8 mouse cellular contexts compared by ENCODE assay signal in genomic region chr5:138994108-138994785, GRCm38 (mm10). TPM values are rescaled to one million over a fixed set of nuclear protein-coding genes. Genes with fewer than 3 reads are reported as not detected.
DNase-seq lines count a peak whose midpoint lies in the region; ATAC-seq and TF ChIP-seq lines count a peak whose summit lies in the region.

No protein-coding gene starts in this region.

- ATAC-seq in forebrain, embryonic 13.5 days, result peak; percentile 5
- ATAC-seq in stomach, postnatal 0 days (ENCODE audit: low FRiP score, low TSS enrichment), result peak; percentile 34

- peak overlapping the region; percentile 97 for H3K4me2 ChIP-seq in forebrain, embryonic 13.5 days
- peak overlapping the region; percentile 90 for H3K4me2 ChIP-seq in stomach, postnatal 0 days (replicated peaks; ENCODE audit: low read depth)

- no peaks in the 10 kb centered on the region for H3K36me3 ChIP-seq in forebrain, embryonic 13.5 days (ENCODE audit: poor library complexity, severe bottlenecking)
- no peaks in the 10 kb centered on the region for H3K36me3 ChIP-seq in kidney, adult 2 months (ENCODE audit: control insufficient read depth, insufficient read depth, low read length)
- no peaks in the 10 kb centered on the region; the same call in 1 of the 2 replicates for H3K36me3 ChIP-seq in stomach, postnatal 0 days (ENCODE audit: control insufficient read depth, insufficient read depth, low read length)

- TF ChIP-seq CTCF in kidney, adult 2 months (conservative IDR thresholded peaks at IDR 0.05; ENCODE audit: insufficient read depth, insufficient read length, low read depth, low read length), result no peak
- no peak for TF ChIP-seq CTCF in stomach, postnatal 0 days (IDR thresholded peaks at IDR 0.05; ENCODE audit: low read depth)

- TF ChIP-seq POLR2A in kidney, adult 2 months (IDR thresholded peaks at IDR 0.05; ENCODE audit: low read depth, low read length), result no peak

- DNase-seq in layer of hippocampus, postnatal 10 days (ENCODE audit: low spot score in 2 of 2), result peak; percentile 28 to 37
- DNase-seq in layer of hippocampus, adult 11-12 months (ENCODE audit: low spot score), result no peak
- DNase-seq in R1 (ENCODE audit: low read depth, low spot score), result peak; percentile 49
- peak; percentile 58 for DNase-seq in kidney, adult 2 months
- DNase-seq in lung, postnatal 10 days, result peak; percentile 37
- peak; percentile 87 for DNase-seq in stomach, postnatal 0 days (ENCODE audit: low spot score)
- no peak for DNase-seq in layer of hippocampus, adult 9-10 months (ENCODE audit: low spot score)

- under 1% methylated on average over 42 of the region's 48 CpGs for WGBS in forebrain, embryonic 13.5 days
- WGBS in kidney, adult 2 months, result under 1% methylated on average over 47 of the region's 48 CpGs
- WGBS in stomach, postnatal 0 days, result under 1% methylated on average over 46 of the region's 48 CpGs

- H3K9ac ChIP-seq in forebrain, embryonic 13.5 days, result peak overlapping the region; percentile 81
- peak overlapping the region; percentile 90 for H3K9ac ChIP-seq in stomach, postnatal 0 days (ENCODE audit: low read length)

- peaks cover 71% of the 10 kb centered on the region for H3K4me1 ChIP-seq in forebrain, embryonic 13.5 days
- peaks cover 14% of the 10 kb centered on the region for H3K4me1 ChIP-seq in kidney, adult 2 months (ENCODE audit: control insufficient read depth, insufficient read depth, low read length)
- peaks cover 21% of the 10 kb centered on the region; the same call in 1 of the 2 replicates for H3K4me1 ChIP-seq in stomach, postnatal 0 days (replicated peaks; ENCODE audit: control insufficient read depth, insufficient read depth)

- no peaks in the 10 kb centered on the region for H3K9me3 ChIP-seq in forebrain, embryonic 13.5 days (replicated peaks)
- H3K9me3 ChIP-seq in stomach, postnatal 0 days (ENCODE audit: control insufficient read depth, low read length), result no peaks in the 10 kb centered on the region

- peak overlapping the region; percentile 90 for H3K27ac ChIP-seq in forebrain, embryonic 13.5 days
- H3K27ac ChIP-seq in kidney, adult 2 months (ENCODE audit: insufficient read depth, low read depth, low read length), result peak overlapping the region; percentile 74
- H3K27ac ChIP-seq in stomach, postnatal 0 days (replicated peaks), result peak overlapping the region; percentile 99

- peaks cover 80% of the 10 kb centered on the region for H3K27me3 ChIP-seq in forebrain, embryonic 13.5 days
- H3K27me3 ChIP-seq in kidney, adult 2 months (replicated peaks; ENCODE audit: control insufficient read depth, insufficient read depth, low read length), result no peaks in the 10 kb centered on the region
- peaks cover 6% of the 10 kb centered on the region; the same call in 1 of the 2 replicates for H3K27me3 ChIP-seq in stomach, postnatal 0 days (ENCODE audit: control insufficient read depth, insufficient read depth, low read length)

- no peak for TF ChIP-seq EP300 in stomach, postnatal 0 days (optimal IDR thresholded peaks at IDR 0.05)

- H3K4me3 ChIP-seq in forebrain, embryonic 13.5 days, result peak overlapping the region; percentile 70
- H3K4me3 ChIP-seq in kidney, adult 2 months (ENCODE audit: insufficient read depth, low read depth, low read length), result peak overlapping the region; percentile 64
- H3K4me3 ChIP-seq in stomach, postnatal 0 days (ENCODE audit: low read depth, low read length), result peak overlapping the region; percentile 73

RNA-seq across cellular contexts. Expression of gene Pdgfa, which starts 2.9 kb away (rescaled TPM):
- total RNA-seq in layer of hippocampus, postnatal 10 days (2021), result 10 to 100 TPM; 49.2 to 58.5 TPM
- polyA plus RNA-seq in forebrain, embryonic 13.5 days (2015; fragmentation: Nextera tagmentation; extraction: Ambion mirVana), result 7.7 and 10.3 TPM in 2 replicates
- 12.0 and 14.1 TPM in 2 replicates for polyA plus RNA-seq in kidney, adult 2 months (2012; rRNA removed)
- 56.5 and 60.4 TPM in 2 replicates for polyA plus RNA-seq in stomach, postnatal 0 days (2015; fragmentation: Nextera tagmentation; extraction: Ambion mirVana)

Comparison
In these comparisons a context has a peak if more than half of its experiments do, and no peak if none do; other contexts are left out.
1. DNase-seq: peak in layer of hippocampus, postnatal 10 days (2 of 2), R1 (single experiment), kidney, adult 2 months (single experiment), lung, postnatal 10 days (single experiment) and stomach, postnatal 0 days (single experiment); none in layer of hippocampus, adult 11-12 months (single experiment) and layer of hippocampus, adult 9-10 months (single experiment).
2. Peak in every context shown above with its lines, with median percentiles within 50 percentile points of each other: H3K27ac ChIP-seq and H3K4me3 ChIP-seq.